Mouse (Mus musculus) layer of hippocampus, adult 2 months (tissue): ENCODE data around the gene Toporsl. TPM values are rescaled to one million over a fixed set of nuclear protein-coding genes. Genes with fewer than 3 reads are reported as not detected.
A peak's percentile ranks its signal among the peaks of the same experiment; 100 is the strongest.

ENCODE experiments used
- DNase-seq, 2 experiments: peaks; one replicate each; pipeline ENCODE4 v3.0.0; 2022; ENCODE audit warnings: low spot score in 2 of 2
- H3K27ac ChIP-seq: fragments of 200-600 bp; 2 replicates; pipeline ENCODE4 v1.8.1; 2022
- H3K4me3 ChIP-seq: fragments of 200-600 bp; 2 replicates; pipeline ENCODE4 v1.8.1; 2022; ENCODE audit warnings: mild to moderate bottlenecking
- CTCF ChIP-seq: fragments of 200-600 bp; conservative IDR thresholded peaks from 2 replicates; pipeline ENCODE4 v1.8.1; 2022; ENCODE audit warnings: antibody characterized with exemption, mild to moderate bottlenecking, moderate library complexity
- long read RNA-seq, 2 experiments: library from polyadenylated mRNA; stranded (forward); transcript quantifications; one replicate each; pipeline ENCODE4 v2.0.0; 2021; ENCODE audit warnings: borderline mapping rate in 2 of 2
- total RNA-seq, 2 experiments: library from RNA; stranded (reverse); gene quantifications; 2 replicates each; pipeline ENCODE4 v1.2.3; 2021

Toporsl gene
- total RNA-seq, result not detected
- long read RNA-seq, experiment 1, result 0 reads
- long read RNA-seq, experiment 2, result 0 reads

DNA sequence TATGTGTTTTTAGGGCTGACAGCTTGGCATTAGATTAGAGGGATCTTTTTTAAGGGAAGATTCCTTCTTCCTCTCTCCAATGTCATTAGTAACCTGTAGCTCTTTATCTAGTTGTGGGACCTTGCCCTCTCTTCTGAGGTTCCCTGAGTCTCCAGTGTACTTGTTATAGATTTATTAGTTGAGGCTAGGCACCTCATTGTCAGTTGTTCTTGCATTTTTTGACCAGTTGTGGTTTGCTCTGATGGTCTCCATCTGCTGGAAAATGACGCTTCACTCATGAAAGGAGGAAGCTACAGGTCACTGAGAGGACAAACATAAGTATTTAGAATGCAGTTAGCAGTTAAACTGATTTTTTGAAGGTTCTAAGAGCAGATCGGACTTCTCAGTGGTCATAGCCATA is at the start of gene Toporsl:
TSS of gene Toporsl (plus strand) at position 348 of the 400 bp plus-strand sequence.
- TF ChIP-seq CTCF, result no peak
- H3K27ac ChIP-seq, result no peak within 1 kb of the TSS
- no peak for DNase-seq
- H3K4me3 ChIP-seq, result no peak within 1 kb of the TSS

DNA sequence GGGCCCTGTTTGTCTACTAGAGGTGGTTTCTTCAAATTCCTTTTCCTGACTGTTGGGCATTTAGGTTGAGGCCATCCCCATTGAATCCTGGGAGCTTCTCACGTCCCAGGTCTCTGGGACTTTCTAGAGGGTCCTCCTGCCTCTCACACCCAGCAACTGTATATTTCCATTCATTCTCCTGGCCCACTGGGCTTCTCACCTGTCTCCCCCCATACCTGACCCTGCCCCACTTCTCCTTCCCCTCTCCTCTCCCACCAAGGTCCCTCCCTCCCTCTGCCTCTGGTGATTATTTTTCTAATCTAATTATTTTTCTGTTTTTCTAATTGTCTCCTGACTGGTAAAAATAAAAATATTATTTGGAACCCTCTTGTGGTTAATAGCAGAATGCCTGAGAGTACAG is 38.4 kb upstream of the Toporsl start:
- no peak for DNase-seq
- peak; percentile 11; the same call in 1 of the 2 replicates for TF ChIP-seq CTCF
- Histone ChIP-seq H3K4me3 (no peak overlapping the region), H3K27ac (no peak overlapping the region)

DNA sequence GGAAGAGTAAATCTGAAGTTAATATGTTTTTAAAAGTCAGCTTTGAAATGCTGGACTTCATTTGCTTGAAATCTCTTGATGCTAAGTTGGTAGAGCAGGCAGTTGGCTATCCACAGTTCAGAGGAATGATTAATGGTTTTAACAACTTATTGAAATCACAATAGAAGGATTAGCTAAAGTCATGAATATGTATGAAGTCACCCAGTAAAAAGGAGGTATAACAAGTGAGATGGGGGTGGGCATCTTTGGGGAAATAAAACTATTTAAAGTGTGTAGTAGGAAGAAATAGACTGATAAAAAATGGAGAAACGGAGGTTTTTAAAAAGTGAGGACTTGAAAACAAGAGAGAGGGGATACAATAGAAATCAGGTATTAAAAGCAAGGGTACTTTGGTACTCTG is 38.0 kb upstream of the Toporsl start:
- TF ChIP-seq CTCF, result no peak
- DNase-seq, result no peak
- no peak overlapping the region for H3K4me3 ChIP-seq
- no peak overlapping the region for H3K27ac ChIP-seq

DNA sequence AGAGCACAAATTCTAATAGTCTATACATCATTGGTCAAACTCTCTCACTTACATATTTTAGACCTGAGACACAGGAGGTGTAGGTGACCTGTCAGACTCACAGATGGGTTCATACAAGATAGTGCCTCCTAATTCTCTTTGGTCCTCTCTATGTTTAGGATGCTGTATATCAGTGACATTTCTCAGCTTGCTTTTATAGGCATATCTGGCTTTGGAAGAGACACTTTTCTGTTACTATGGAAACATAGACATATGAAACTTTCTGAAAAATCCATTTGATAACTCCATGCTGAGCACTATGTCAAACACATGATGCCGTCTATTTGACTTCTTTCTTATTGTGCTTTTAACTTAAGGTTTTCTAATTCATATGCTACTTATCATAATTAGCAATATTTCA is 32.2 kb upstream of the Toporsl start:
- H3K4me3 ChIP-seq, result no peak overlapping the region
- no peak for DNase-seq
- TF ChIP-seq CTCF, result no peak
- no peak overlapping the region for H3K27ac ChIP-seq

DNA sequence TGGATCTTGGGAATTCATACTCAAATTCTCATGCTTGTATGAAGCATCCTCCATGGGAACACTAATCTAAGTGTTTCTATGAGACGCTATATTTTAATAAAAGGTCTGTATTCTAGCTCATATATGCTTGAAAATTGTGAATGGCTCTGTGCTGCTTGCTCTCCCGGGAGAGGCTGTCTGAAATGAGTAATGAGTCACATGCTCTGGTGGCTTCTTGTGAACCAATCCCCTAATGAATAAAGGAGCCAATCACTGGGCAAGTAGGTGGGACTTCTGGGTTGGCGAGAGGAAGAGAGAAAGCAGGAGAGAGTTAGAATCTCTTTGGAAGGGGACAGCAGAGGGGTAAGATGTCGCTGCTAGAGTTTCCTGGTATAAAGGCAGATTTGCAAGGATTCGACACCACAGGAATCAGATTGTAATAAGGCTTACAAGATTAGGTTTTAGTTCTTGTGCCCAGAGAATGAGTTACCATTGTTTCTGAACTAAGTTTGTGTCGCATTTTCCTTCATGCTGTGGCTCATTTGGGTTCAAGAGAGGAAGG is 9.8 kb upstream of the Toporsl start:
- no peak overlapping the region for H3K27ac ChIP-seq
- H3K4me3 ChIP-seq, result no peak overlapping the region
- no peak for DNase-seq
- TF ChIP-seq CTCF, result no peak

DNA sequence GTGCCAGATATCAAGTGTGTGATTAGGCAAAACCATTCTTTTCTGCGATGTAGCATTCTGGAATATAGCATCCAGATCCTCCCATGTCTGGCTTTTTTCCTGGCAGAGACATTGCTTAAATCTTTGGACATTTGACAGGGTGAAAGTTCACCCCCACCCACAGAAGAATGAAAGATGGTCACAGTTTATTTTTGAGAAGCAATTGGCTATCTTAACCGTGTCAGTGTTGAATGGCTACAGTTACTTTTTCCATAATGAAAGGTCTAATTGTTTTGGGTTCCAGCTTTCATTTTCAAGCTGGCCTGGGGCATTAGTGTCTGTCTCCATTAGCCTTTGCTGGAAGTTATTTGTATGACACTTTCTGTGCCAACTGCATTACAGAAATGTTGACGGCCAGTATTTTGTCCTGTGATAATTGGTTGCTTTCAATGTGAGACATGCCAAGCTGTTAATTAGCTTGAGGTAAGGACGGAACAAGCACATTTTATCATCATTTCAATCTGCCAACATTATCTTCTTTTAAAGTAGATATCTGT is 2.2 kb upstream of the Toporsl start:
- Histone ChIP-seq H3K4me3 (no peak overlapping the region), H3K27ac (no peak overlapping the region)
- DNase-seq, result no peak
- TF ChIP-seq CTCF, result no peak

DNA sequence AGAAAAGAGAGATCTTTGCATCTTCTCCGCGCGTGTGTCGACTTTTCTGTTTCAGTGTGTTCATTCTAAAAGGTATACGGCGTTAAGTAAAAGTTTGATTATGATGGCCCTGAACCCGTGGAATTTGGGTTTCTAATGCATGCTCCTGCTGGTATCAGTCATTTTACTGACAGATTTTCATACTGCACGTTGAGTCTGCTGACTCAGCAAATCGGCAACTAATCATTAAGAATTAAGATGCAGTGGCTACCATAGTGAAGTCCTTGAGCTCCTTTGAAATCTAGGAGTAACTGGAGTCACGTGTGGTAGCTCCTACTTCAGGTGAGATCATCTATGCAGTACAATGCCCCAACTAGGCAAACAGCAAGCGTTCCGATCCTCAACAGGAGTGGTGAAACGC is 1.4 kb upstream of the Toporsl start:
- H3K4me3 ChIP-seq, result no peak overlapping the region
- TF ChIP-seq CTCF, result no peak
- DNase-seq, result no peak
- H3K27ac ChIP-seq, result no peak overlapping the region

DNA sequence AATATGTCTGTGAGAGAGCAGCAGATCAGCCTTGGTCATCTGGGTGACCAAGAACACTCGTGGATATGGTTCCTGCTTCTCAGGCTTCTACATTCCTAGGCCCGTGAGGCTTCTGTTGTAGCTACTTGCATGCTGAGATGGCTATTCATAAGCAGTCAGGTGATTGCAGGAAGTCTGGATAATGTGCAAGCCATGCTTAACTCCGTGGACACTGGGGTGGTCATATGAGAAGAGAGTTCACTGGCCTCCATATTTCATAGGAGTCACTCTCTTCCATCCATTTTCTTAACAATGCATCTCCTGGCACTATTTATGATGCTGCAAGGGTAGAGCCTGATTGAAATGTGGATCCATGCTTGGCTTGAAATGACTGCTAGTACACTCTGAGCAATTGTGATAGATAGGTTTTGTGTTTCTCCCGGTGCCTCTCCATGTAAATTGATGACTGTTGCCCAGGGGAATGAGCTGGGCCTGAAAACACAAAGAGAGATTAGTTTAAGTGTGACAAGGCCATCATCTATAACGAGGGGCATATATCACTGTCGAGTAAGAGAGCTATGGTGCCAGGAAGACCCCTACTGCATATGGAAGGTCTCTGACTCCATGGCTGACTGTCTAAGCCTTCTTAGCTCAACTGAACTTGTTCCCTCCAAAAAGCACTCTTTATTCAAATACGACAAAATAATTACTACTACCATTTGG is 2.3 kb downstream of the Toporsl start:
- no peak for DNase-seq
- H3K4me3 ChIP-seq, result no peak overlapping the region
- TF ChIP-seq CTCF, result no peak
- no peak overlapping the region for H3K27ac ChIP-seq

DNA sequence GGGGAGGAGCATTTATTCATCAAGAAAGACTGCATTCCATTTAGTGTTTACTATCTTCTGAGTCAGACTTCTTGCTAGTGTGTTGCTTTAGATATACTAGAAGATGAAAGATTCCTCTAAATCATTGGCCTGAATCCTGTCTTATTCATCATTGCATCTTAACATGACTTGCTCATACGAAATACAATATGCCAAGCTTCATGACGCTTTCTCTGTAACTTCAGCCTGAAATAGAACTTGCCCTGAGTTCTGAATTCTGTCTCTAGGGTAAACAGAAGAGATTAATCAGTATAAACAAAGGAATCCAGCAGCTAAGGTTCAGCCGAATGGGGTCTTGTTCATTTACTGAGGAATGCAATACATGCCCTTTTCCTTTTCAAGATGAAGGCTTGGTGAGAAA is 10.8 kb downstream of the Toporsl start:
- Histone ChIP-seq H3K27ac (no peak overlapping the region), H3K4me3 (no peak overlapping the region)
- no peak for TF ChIP-seq CTCF
- DNase-seq, result no peak

DNA sequence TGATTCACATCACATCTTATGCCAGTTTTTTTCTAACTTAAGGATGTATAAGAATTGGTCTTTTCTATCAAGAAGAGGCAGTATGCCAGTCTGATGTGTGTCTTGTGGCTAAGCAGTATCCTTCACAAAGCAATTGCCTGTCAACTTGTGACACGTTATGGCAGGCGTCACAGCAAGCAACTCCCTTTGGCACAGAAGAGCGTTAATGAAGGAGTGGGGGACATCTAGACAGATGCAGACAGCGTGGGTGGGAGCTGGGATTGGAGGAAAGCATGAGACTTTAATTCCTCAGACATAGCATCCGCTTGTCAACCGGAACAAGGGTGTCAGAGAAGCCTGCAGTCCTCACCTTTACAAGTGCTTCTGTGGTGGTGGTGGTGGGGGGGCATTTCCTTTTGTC is 38.9 kb downstream of the Toporsl start:
- no peak overlapping the region for H3K27ac ChIP-seq
- no peak for TF ChIP-seq CTCF
- DNase-seq, result no peak
- no peak overlapping the region for H3K4me3 ChIP-seq

DNA sequence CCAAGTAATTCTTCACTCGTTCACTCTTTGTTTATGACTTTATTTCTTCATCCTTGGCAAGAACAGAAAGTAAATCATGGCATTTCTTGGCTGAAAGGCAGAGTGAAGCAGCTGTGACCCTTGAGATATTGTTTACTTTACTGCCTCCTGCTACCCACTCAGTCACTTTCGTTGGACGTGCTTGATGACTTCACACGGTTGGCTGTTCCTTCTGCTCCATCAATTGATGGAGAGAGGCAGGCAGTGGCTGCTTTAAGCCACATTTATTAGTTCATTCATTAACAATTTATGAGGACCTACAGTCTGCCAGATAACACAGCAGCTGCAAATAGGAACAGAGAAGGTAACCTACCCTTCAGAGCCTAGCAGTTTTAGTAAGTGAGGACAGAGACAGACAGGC is 51.7 kb downstream of the Toporsl start:
- Histone ChIP-seq H3K4me3 (no peak overlapping the region), H3K27ac (no peak overlapping the region)
- DNase-seq, result no peak
- TF ChIP-seq CTCF, result no peak

DNA sequence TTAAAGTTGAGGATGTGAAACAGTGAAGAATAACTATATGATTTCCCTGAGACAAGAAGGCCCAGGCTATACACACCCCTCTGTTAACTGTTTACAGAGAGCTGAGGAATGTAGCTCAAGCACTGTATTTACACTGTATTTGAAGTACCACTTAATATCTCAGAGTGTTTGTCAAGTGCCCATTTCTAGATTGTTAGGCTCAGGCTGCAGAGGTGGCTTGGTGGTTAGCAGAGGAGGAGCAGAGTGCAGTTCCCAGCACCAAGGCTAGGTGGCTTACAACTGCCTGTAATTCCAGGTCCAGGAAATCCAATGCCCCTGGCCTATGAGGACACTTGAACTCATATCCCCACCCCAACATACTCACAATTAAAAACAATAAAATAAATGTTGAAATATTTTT is 63.6 kb downstream of the Toporsl start:
- no peak for DNase-seq
- TF ChIP-seq CTCF, result no peak
- H3K4me3 ChIP-seq, result no peak overlapping the region
- no peak overlapping the region for H3K27ac ChIP-seq

DNA sequence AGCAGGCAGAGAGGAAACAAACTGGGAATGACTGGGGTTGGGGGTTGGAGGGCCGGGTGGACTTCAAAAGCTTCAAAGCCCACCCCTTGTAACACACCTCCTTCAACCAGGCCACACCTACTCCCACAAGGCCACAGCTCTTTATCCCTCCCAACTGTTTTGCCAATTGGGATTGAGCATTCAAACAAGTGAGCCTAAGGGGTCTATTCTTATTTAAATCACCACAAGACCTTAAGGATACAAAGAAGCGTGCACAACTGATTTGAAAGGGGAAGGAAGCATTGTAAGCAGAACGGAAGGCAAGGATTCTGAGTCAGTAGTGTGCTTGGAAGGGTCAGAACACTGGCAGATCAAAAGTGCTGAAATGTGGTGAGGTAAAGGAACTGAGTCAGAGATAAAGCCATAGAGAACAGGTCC is 64.6 kb downstream of the Toporsl start:
- no peak for TF ChIP-seq CTCF
- no peak overlapping the region for H3K4me3 ChIP-seq
- DNase-seq, result no peak
- no peak overlapping the region for H3K27ac ChIP-seq

DNA sequence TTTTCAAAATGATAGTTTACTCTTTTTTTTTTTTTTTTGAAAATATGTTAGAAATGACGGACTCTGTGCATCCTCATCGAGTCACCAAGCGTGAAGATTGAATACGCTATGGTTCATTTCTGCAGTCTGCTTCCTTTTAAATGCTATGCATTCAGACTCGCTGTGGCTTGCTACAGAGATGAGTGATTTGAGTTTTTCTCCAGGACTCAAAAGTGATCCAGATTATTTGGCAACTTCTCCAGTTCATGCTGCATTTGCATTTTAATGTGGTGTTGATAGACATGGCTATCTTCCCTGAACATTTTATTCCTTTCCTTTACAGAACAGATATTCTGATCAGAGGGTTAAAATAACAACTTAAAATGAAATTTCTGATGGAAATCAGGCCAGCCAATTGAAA is 65.2 kb downstream of the Toporsl start:
- TF ChIP-seq CTCF, result no peak
- Histone ChIP-seq H3K27ac (no peak overlapping the region), H3K4me3 (no peak overlapping the region)
- peak in 1 of 2 experiments; percentile 30 for DNase-seq

Other genes starting within 250 kb of the Toporsl start
- 10 to 100 TPM; 11.0 to 12.2 TPM for gene Smc2, start 157.0 kb upstream of the Toporsl start, total RNA-seq
- gene Vma21-ps, start 99.0 kb upstream of the Toporsl start, total RNA-seq, result not detected
- not detected for gene Olfr275, start 218.3 kb downstream of the Toporsl start, total RNA-seq